13 mouse cellular contexts compared by ENCODE assay signal in genomic region chr7:68189691-68190456, GRCm38 (mm10).
DNase-seq lines count a peak whose midpoint lies in the region; ATAC-seq and TF ChIP-seq lines count a peak whose summit lies in the region.
"Had no signal": no experiment of that assay in that cellular context is flagged by ENCODE, and none has a peak within 500 bp of the region (broad histone marks: within the 10 kb centered on the region; RNA-seq: fewer than 3 reads in every experiment).

No protein-coding gene starts in this region.

- H3K4me3 ChIP-seq in CH12.LX (replicated peaks in 1 of 3; ENCODE audit: low read depth in 2 of 3, low read length in 2 of 3, poor library complexity in 1 of 3): no peak overlapping the region
- H3K4me3 ChIP-seq in forebrain, embryonic 15.5 days: no peak overlapping the region
- H3K4me3 ChIP-seq: hindbrain, embryonic 10.5 days; neural tube, embryonic 15.5 days had no signal

- WGBS in forebrain, embryonic 15.5 days: 94% methylated on average over 13 of the region's 13 CpGs

- H3K4me2 ChIP-seq in CH12.LX (ENCODE audit: insufficient read depth, low read depth, poor library complexity, severe bottlenecking): no peak overlapping the region
- H3K4me2 ChIP-seq in forebrain, embryonic 15.5 days (replicated peaks): no peak overlapping the region
- H3K4me2 ChIP-seq: neural tube, embryonic 15.5 days had no signal

- dilution Hi-C loops in CH12.LX (cut with MboI; ENCODE audit: extremely low pct_ligation_motif_present, extremely low pct_unique_long_range_greater_than_20kb, low sequenced_read_pairs): no loop called here

- peak; percentile 87 for ATAC-seq in inflammation-experienced regulatory T-cells, adult 6 months
- ATAC-seq in forebrain, embryonic 15.5 days (replicated peaks): no peak
- ATAC-seq: intestine, embryonic 16.5 days had no signal

- H3K9me3 ChIP-seq in CH12.LX (replicated peaks; ENCODE audit: low read length): no peaks in the 10 kb centered on the region
- no peaks in the 10 kb centered on the region for H3K9me3 ChIP-seq in forebrain, embryonic 15.5 days
- H3K9me3 ChIP-seq: hindbrain, embryonic 10.5 days; neural tube, embryonic 15.5 days had no signal

- no peaks in the 10 kb centered on the region for H3K27me3 ChIP-seq in CH12.LX (replicated peaks)
- no peaks in the 10 kb centered on the region for H3K27me3 ChIP-seq in forebrain, embryonic 15.5 days
- H3K27me3 ChIP-seq: neural tube, embryonic 15.5 days had no signal

- no peak for TF ChIP-seq POLR2A in CH12.LX (IDR thresholded peaks at IDR 0.05; ENCODE audit: low read depth, low read length)

- no peak overlapping the region for H3K27ac ChIP-seq in CH12.LX (ENCODE audit: insufficient read depth, low read depth)
- H3K27ac ChIP-seq in forebrain, embryonic 15.5 days (replicated peaks): no peak overlapping the region
- H3K27ac ChIP-seq: hindbrain, embryonic 10.5 days; macrophage; neural tube, embryonic 15.5 days had no signal

- DNase-seq in CD4-positive helper T cell, adult 2 months (ENCODE audit: low read depth, low spot score): peak; percentile 62
- no peak for DNase-seq in CH12.LX (ENCODE audit: extremely low read depth)
- peak; percentile 77 for DNase-seq in naive thymus-derived CD4-positive, alpha-beta T cell, adult 2 months (ENCODE audit: low read depth)
- DNase-seq in layer of hippocampus, adult 8-10 months (ENCODE audit: low spot score in 2 of 2): no peak
- DNase-seq in left cerebral cortex, adult 9 months (ENCODE audit: low spot score in 2 of 2): no peak
- DNase-seq in heart, adult 11 months: no peak
- DNase-seq: kidney, postnatal 25 days had no signal

- no peak overlapping the region for H3K9ac ChIP-seq in CH12.LX (ENCODE audit: insufficient read depth, low read depth)
- no peak overlapping the region for H3K9ac ChIP-seq in forebrain, embryonic 15.5 days (replicated peaks)
- H3K9ac ChIP-seq: neural tube, embryonic 15.5 days had no signal

- TF ChIP-seq EP300 in CH12.LX (IDR thresholded peaks at IDR 0.05; ENCODE audit: low read length): no peak

- peaks cover 4 to 16% of the 10 kb centered on the region in 2 experiments; a peak in 3 of 4 replicates for H3K4me1 ChIP-seq in CH12.LX (ENCODE audit: control insufficient read depth in 1 of 2, insufficient read depth in 2 of 2)
- H3K4me1 ChIP-seq in forebrain, embryonic 15.5 days: no peaks in the 10 kb centered on the region
- H3K4me1 ChIP-seq: hindbrain, embryonic 10.5 days; neural tube, embryonic 15.5 days had no signal

- TF ChIP-seq CTCF in CH12.LX (conservative IDR thresholded peaks at IDR 0.05 in 1 of 2, IDR thresholded peaks at IDR 0.05 in 1 of 2; ENCODE audit: low read depth in 2 of 2, low read length in 2 of 2): peak in 1 of 2 experiments; percentile 63; a peak in 2 of 4 replicates

- H3K79me2 ChIP-seq in CH12.LX (replicated peaks; ENCODE audit: control insufficient read depth, extremely low read depth, insufficient read depth, poor library complexity, severe bottlenecking): no peaks in the 10 kb centered on the region

- in situ Hi-C loops in CH12.LX (cut with MboI; ENCODE audit: low pct_ligation_motif_present, low pct_unique_long_range_greater_than_20kb, low sequenced_read_pairs): no loop called here

- H3K36me3 ChIP-seq in CH12.LX (replicated peaks in 1 of 2; ENCODE audit: control insufficient read depth in 1 of 2, insufficient read depth in 1 of 2, low read length in 1 of 2): no peaks in the 10 kb centered on the region
- peaks cover 70% of the 10 kb centered on the region for H3K36me3 ChIP-seq in forebrain, embryonic 15.5 days

- peak; percentile 66 for TF ChIP-seq RAD21 in CH12.LX (IDR thresholded peaks at IDR 0.05; ENCODE audit: low read depth, low read length)

TF ChIP-seq in CH12.LX, 34 proteins besides CTCF, POLR2A, EP300 and RAD21:
- TF ChIP-seq ELF1 (IDR thresholded peaks at IDR 0.05; ENCODE audit: low read depth, low read length) (no peak), JUN (IDR thresholded peaks at IDR 0.05; ENCODE audit: insufficient read depth, low read depth, low read length) (no peak), E2F4 (IDR thresholded peaks at IDR 0.05; ENCODE audit: insufficient replicate concordance, low read depth, low read length) (no peak), SMC3 (IDR thresholded peaks at IDR 0.05; ENCODE audit: low read depth, low read length) (peak; percentile 75), USF2 (conservative IDR thresholded peaks at IDR 0.05; ENCODE audit: low read depth, low read length) (no peak), MAFK (IDR thresholded peaks at IDR 0.05; ENCODE audit: insufficient replicate concordance, low read length) (no peak)

Comparison
In these comparisons a context has a peak if more than half of its experiments do, and no peak if none do; other contexts are left out.
1. DNase-seq: peak in CD4-positive helper T cell, adult 2 months (single experiment) and naive thymus-derived CD4-positive, alpha-beta T cell, adult 2 months (single experiment); none in CH12.LX (single experiment), layer of hippocampus, adult 8-10 months (0 of 2), left cerebral cortex, adult 9 months (0 of 2) and heart, adult 11 months (single experiment).